Mouse (Mus musculus): ENCODE results near the gene Slc38a11. TPM values are rescaled to one million over a fixed set of nuclear protein-coding genes. Genes with fewer than 3 reads are reported as not detected.

Gene Slc38a11
- total RNA-seq, 2 experiments from 2014 or later: 0.41 to 0.86 TPM

Small RNAs within 50 kb of the gene (microRNA-seq; reads per million reads assigned to microRNA genes)
- gene Mir6337: not detected

Other genes with a start within 250 kb of the Slc38a11 start
- gene Cobll1, start 124.6 kb downstream of the Slc38a11 start, total RNA-seq (2021): 10 to 100 TPM; 10.4 to 11.7 TPM
- gene Scn3a, start 203.6 kb upstream of the Slc38a11 start, total RNA-seq (2021): 1 to 10 TPM; 2.4 to 4.6 TPM